Mouse (Mus musculus) lung, postnatal 10 days (tissue): ENCODE data around the gene Fgl2.
"Not testable (repeated sequence)": the region's sequence is repeated elsewhere in the genome, so short reads cannot be mapped to it uniquely, and the experiment has no call there.

ENCODE experiments used
- DNase-seq: peaks from one replicate; pipeline ENCODE4 v3.0.0; 2021

The Fgl2 gene

GRCm38 (mm10) chr5:21372493-21373179 is at the start of gene Fgl2:
Fgl2 (plus strand) TSS chr5:21372642.
- peak; percentile 45 for DNase-seq

GRCm38 (mm10) chr5:21326494-21326893 is 45.9 kb upstream of the Fgl2 start:
- peak; percentile 63 for DNase-seq

GRCm38 (mm10) chr5:21328560-21328959 is 43.9 kb upstream of the Fgl2 start:
- no peak for DNase-seq

- DNase-seq, result no peak
These were observed 42.5 kb upstream of the Fgl2 start for GRCm38 (mm10) chr5:21329672-21330665.

GRCm38 (mm10) chr5:21331656-21332055 is 40.8 kb upstream of the Fgl2 start:
- no peak for DNase-seq

- no peak for DNase-seq
These were observed 40.3 kb upstream of the Fgl2 start for GRCm38 (mm10) chr5:21332119-21332518.

- not testable (repeated sequence) for DNase-seq
These were observed 30.2 kb upstream of the Fgl2 start for GRCm38 (mm10) chr5:21342265-21342664.

- no peak for DNase-seq
These were observed 24.1 kb upstream of the Fgl2 start for GRCm38 (mm10) chr5:21348366-21348765.

GRCm38 (mm10) chr5:21351678-21352077 is 20.8 kb upstream of the Fgl2 start:
- no peak for DNase-seq

GRCm38 (mm10) chr5:21358648-21359047 is 13.8 kb upstream of the Fgl2 start:
- DNase-seq, result no peak

GRCm38 (mm10) chr5:21363343-21363742 is 9.1 kb upstream of the Fgl2 start:
- no peak for DNase-seq

- DNase-seq, result no peak
These were observed 5.9 kb upstream of the Fgl2 start for GRCm38 (mm10) chr5:21366338-21367053.

- DNase-seq, result no peak
These were observed 4.9 kb upstream of the Fgl2 start for GRCm38 (mm10) chr5:21367514-21367913.

GRCm38 (mm10) chr5:21370218-21370947 is 2.1 kb upstream of the Fgl2 start:
- DNase-seq, result no peak

GRCm38 (mm10) chr5:21371920-21372319 is 522 bp upstream of the Fgl2 start:
- no peak for DNase-seq

GRCm38 (mm10) chr5:21373180-21373518 is 707 bp downstream of the Fgl2 start:
- no peak for DNase-seq

GRCm38 (mm10) chr5:21376935-21377334 is 4.5 kb downstream of the Fgl2 start:
- DNase-seq, result no peak

- no peak for DNase-seq
These were observed 6.0 kb downstream of the Fgl2 start for GRCm38 (mm10) chr5:21378397-21378796.

- DNase-seq, result no peak
These were observed 9.5 kb downstream of the Fgl2 start for GRCm38 (mm10) chr5:21381986-21382385.

- no peak for DNase-seq
These were observed 10.2 kb downstream of the Fgl2 start for GRCm38 (mm10) chr5:21382678-21383077.

- DNase-seq, result no peak
These were observed 11.2 kb downstream of the Fgl2 start for GRCm38 (mm10) chr5:21383392-21384251.
